Comparison of ENCODE assay signal across 35 mouse cellular contexts in genomic region chr12:88944967-88945366, GRCm38 (mm10).
"Had no signal": no experiment of that assay in that cellular context is flagged by ENCODE, and none has a peak within 500 bp of the region (broad histone marks: within the 10 kb centered on the region; RNA-seq: fewer than 3 reads in every experiment).

No protein-coding gene starts in this region.

- H3K9ac ChIP-seq: heart, embryonic 12.5 days; heart, embryonic 13.5 days; heart, embryonic 15.5 days; hindbrain, embryonic 12.5 days; hindbrain, embryonic 13.5 days; hindbrain, embryonic 14.5 days; hindbrain, embryonic 15.5 days; intestine, embryonic 15.5 days; kidney, embryonic 15.5 days had no signal

- H3K4me3 ChIP-seq: heart, embryonic 10.5 days; heart, embryonic 12.5 days; heart, embryonic 13.5 days; heart, embryonic 15.5 days; hindbrain, embryonic 10.5 days; hindbrain, embryonic 12.5 days; hindbrain, embryonic 13.5 days; hindbrain, embryonic 15.5 days; intestine, embryonic 15.5 days; kidney, embryonic 15.5 days; layer of hippocampus, adult 2 months had no signal

- H3K27ac ChIP-seq: heart, embryonic 10.5 days; heart, embryonic 13.5 days; heart, embryonic 15.5 days; hindbrain, embryonic 10.5 days; hindbrain, embryonic 12.5 days; hindbrain, embryonic 13.5 days; hindbrain, embryonic 14.5 days; hindbrain, embryonic 15.5 days; hindbrain, postnatal 0 days; intestine, embryonic 15.5 days; kidney, embryonic 15.5 days; kidney, postnatal 0 days; layer of hippocampus, adult 2 months had no signal

- H3K4me1 ChIP-seq: heart, embryonic 10.5 days; heart, embryonic 12.5 days; heart, embryonic 13.5 days; heart, embryonic 15.5 days; hindbrain, embryonic 10.5 days; hindbrain, embryonic 12.5 days; hindbrain, embryonic 13.5 days; hindbrain, embryonic 15.5 days; intestine, embryonic 15.5 days; kidney, embryonic 15.5 days had no signal

- H3K36me3 ChIP-seq: heart, embryonic 10.5 days; heart, embryonic 12.5 days; heart, embryonic 13.5 days; heart, embryonic 15.5 days; hindbrain, embryonic 10.5 days; hindbrain, embryonic 12.5 days; hindbrain, embryonic 13.5 days; hindbrain, embryonic 15.5 days; intestine, embryonic 15.5 days; kidney, embryonic 15.5 days had no signal

- H3K4me2 ChIP-seq: heart, embryonic 11.5 days; heart, embryonic 12.5 days; heart, embryonic 13.5 days; heart, embryonic 15.5 days; hindbrain, embryonic 12.5 days; hindbrain, embryonic 13.5 days; hindbrain, embryonic 14.5 days; hindbrain, embryonic 15.5 days; intestine, embryonic 15.5 days; kidney, embryonic 15.5 days had no signal

- DNase-seq: heart, postnatal 10 days; heart, postnatal 14 days; heart, postnatal 36 days; heart, postnatal 4 days; kidney, adult 11 months; kidney, adult 18-20 months; kidney, adult 2 months; kidney, adult 8-10 months; kidney, adult 9 months; kidney, postnatal 10 days; kidney, postnatal 14 days; kidney, postnatal 25 days; kidney, postnatal 36 days; kidney, postnatal 4 days; layer of hippocampus, adult 9-11 months; layer of hippocampus, postnatal 36 days had no signal

- H3K9me3 ChIP-seq: heart, embryonic 10.5 days; heart, embryonic 12.5 days; heart, embryonic 13.5 days; heart, embryonic 15.5 days; hindbrain, embryonic 10.5 days; hindbrain, embryonic 12.5 days; hindbrain, embryonic 13.5 days; hindbrain, embryonic 15.5 days; intestine, embryonic 15.5 days; kidney, embryonic 15.5 days had no signal

- ATAC-seq: hindbrain, embryonic 16.5 days; hindbrain, postnatal 0 days; inflammation-experienced regulatory T-cells, adult 6 months; intestine, embryonic 15.5 days; intestine, embryonic 16.5 days; intestine, postnatal 0 days had no signal

- H3K27me3 ChIP-seq: heart, embryonic 12.5 days; heart, embryonic 13.5 days; heart, embryonic 15.5 days; hindbrain, embryonic 12.5 days; hindbrain, embryonic 13.5 days; hindbrain, embryonic 15.5 days; intestine, embryonic 15.5 days; kidney, embryonic 15.5 days had no signal
